Mouse (Mus musculus): Measurements from ENCODE around the gene Ajm1. TPM values are rescaled to one million over a fixed set of nuclear protein-coding genes. Genes with fewer than 3 reads are reported as not detected.

Ajm1 gene
- polyA plus RNA-seq (2015; fragmentation: Nextera tagmentation; extraction: Ambion mirVana), result 0.02 and 0.45 TPM in 2 replicates

DNA sequence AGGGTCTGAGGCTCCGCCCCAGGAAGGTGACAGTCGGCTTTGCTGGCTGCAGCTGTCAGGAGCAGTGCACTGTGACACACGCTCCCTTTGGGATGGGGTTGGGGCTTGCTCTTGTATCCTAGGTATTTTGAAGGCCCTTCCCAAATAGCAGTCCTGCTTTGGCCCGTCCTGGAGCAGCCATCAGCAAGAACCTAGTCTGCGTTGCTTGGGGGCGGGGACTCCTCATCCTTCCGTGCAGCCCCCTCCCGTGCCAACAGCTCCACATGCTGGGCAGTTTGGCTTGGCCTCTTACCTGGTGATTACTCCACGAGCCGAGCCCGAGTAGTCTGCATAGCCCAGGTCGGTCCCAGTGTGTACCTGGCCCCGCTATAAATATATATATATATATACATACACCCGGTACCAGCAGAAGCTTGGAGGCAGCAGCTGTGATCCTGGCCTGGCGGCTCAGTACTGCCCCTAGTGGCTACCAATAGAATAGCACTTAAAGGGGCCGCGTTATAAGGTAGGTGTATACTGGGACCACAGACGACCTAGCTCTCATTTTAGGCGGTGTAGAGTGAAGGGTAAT lies at the start of gene Ajm1:
TSS of gene Ajm1 (minus strand) at position 464 of the 571 bp plus-strand sequence.

DNA sequence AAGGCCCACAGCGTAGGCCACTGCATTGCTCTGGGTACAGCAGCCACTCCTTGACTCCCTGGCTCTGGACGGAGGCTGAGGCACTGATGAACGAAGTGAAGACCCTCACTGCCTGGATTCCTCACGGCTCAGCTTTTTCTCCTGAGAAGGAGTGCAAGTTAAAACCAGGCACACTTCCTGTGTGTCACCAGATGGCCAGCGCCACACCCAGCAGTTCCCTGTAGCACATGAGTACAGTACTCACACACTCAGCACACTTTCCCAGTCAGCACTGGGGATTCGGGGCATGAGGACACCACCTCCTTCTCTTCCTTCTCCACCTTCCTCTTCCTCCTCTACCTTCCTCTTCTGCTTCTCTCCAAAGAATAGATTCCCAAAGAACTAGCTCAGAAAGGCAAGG lies 46.3 kb upstream of the Ajm1 start, which contains the start of gene Fcna:
TSS of gene Fcna (minus strand) at position 220 of the 400 bp plus-strand sequence.

DNA sequence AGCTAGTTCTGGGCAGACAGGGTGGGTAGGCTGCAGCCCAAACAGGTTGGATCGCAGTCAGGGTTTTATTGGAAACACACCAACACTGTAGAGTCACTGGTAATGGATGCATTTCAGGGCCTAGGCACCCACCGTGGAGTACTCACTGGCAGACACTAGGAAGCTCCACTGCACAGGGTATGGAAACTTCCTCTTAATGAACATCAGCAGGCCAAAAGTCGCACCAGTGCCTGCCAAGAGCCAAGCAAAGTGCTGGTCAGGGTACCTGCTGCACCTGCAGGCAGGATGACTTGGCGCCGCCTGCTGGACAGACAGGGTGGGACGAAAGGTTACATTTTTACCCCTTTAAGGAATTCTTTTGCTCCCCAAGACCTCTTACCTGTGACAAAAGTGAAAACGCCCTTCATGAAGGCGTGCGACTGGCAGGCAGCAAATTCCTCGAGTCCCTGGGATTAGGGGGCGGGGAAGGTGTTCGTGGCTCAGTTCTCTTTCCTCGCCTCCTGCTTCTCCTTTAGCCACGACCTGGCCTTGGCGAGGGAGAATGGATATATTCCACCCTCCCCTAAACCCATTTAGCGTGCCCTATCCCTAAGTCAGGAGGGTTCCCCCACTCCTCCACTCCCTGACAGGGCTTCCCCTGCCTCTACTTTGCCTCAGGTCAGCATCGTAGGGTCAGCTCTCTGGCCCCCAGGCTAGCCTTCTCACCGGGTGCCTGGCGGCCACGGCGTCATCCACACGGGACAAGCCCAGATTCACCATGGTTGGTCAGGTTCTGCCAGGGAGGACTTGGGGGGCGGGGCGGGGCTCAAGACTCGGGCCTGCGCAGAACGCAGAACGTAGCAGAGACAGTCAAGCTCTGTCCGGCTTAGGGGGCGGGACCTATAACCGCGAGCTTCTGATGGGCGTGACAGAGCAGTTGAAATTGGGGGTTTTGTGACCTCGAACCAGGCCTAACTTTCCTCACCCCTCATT lies 40.0 kb upstream of the Ajm1 start, which contains the start of gene Tmem141:
TSS of gene Tmem141 (minus strand) at position 777 of the 972 bp plus-strand sequence.

DNA sequence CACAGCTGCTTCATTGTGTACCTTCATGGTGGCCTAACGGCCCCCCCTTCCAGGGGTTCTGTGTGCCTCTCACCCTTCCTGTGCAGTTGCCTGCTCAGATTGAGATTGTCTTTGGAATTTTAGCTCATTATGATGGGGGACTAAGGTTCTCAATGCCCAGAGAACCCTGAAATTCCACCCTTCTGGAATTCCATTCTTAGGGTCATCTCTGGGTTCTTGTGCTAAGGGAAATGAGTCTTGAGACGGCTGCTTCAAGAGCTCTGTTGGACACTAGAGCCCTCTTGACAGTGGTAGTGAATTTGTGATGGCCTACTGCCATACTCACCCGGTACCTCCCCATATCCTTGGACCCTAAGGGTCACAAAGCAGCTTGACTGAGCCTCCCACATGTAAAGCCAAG lies 36.0 kb upstream of the Ajm1 start, which contains the start of gene Ccdc183:
TSS of gene Ccdc183 (minus strand) at position 101 of the 400 bp plus-strand sequence.

DNA sequence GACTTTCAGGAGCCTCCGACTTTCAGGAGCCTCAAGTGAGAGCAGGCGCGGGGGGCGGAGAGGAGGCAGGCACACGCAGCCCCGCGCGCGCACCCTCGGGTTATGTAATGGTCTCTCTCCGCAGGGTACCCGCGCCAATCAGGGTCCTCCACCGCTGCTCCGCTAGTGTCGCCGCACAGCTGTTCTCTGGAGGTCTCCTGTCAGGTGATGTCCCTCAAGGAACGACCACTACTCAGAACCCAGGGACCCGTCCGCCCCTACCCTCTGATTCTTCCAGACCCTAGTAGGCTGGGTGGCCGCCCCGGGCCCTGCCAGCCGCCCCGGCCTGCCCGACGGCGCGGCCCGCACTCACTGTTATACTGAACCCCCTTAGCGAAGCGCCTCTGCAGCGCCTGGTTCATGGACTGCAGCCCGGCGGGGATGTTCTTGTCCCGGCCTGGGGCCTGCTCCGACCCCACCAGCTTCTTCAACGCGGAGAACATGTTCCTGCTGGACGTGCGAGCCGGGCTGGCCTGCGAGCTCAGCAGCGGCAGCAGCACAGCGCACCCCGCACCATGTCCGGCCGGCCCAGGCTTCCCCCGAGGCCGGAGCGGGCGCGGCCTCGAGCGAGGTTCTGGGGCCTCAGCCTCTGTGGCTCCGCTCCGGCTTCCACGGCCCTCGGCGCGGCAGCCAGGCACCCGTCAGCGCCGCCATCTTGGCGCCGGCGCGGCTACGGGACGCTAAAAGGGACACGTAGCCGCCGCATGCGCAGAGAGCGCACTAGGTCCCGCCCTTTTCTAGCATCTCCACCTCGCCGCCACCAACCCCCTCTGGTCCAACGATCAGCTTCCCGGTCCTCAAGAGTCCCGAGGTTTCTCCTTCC lies 26.4 kb upstream of the Ajm1 start, which contains the start of gene Rabl6:
TSS of gene Rabl6 (minus strand) at position 761 of the 862 bp plus-strand sequence.

DNA sequence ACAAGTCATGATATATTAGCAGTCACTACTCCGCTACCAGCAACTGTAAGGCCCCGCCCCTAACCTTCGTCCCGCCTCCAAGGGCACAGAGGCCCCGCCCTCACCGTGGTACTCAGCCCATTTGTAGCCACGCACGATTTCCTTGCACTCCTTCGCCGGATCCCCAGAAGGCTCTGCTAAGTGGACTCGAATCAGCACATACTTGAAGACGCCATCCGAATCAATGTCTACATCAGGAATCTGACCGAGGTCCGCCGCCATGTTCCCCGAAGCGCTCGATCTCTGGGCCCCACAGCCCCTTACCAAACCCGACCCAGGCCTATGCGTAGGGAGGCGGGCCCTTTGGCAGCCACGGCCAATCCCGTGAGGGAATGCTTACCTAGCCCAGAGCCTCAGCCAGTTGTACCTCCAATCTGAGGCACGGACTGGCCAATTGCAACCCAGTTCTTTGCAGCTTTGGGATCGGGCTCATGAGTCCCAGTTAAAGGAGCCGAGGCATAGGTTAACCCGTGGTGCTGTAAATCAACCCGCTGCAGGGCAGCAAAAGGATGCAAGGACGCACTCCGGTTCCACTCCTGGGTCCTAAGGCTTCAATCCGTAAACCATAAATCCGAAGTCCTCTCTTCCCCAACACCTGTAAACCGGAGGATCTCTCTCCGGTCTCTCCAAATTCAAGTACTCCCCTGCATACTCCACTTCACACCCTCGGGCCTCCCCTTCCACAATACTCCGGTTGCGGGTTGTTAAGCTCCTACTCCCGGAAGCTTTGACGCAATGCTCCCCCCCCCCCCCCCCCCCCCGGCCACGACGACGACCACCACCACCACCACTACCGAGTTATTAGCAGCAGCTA lies 6.8 kb downstream of the Ajm1 start, which contains the start of the genes Mamdc4 and Phpt1:
TSS of gene Mamdc4 (minus strand) at position 267 of the 853 bp plus-strand sequence.
TSS of gene Phpt1 (minus strand) at position 646 of the 853 bp plus-strand sequence.

DNA sequence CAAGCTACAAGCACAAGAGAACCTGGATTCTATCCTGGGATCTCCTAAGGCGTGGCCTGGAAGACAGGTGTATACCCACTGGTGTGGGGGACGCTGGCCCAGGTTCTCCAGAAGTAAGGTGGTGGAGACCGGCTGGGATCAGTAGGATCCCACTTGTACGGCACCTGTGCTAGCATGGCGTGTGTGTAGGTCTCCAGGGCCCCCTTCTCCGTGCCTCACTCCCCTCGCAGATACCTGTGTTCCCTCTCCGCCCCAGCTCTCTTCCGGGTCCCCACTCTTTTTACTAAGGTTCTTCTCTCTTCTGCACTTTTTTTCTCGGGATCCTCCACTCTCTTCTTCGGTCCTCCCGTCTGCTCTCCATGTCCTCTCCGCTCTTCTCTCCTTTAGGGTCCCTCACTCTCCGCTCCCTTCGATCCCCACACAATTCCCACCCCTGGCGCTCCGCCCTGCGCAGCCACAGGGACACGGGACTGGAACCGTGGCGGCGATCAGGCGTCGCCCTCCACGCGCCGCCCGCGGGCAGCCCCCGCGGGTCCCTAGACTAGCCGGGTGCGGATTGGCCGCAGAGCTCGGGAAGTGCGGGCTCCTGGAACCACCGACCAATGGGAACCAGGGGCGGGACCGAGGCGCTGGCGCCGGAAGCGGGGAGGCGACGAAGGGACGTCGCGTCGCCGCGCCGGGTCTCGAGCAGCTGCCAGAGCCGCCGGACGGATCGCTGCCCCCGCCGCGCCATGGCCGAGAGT lies 24.2 kb downstream of the Ajm1 start, which contains the start of gene Edf1:
TSS of gene Edf1 (plus strand) at position 627 of the 743 bp plus-strand sequence.

DNA sequence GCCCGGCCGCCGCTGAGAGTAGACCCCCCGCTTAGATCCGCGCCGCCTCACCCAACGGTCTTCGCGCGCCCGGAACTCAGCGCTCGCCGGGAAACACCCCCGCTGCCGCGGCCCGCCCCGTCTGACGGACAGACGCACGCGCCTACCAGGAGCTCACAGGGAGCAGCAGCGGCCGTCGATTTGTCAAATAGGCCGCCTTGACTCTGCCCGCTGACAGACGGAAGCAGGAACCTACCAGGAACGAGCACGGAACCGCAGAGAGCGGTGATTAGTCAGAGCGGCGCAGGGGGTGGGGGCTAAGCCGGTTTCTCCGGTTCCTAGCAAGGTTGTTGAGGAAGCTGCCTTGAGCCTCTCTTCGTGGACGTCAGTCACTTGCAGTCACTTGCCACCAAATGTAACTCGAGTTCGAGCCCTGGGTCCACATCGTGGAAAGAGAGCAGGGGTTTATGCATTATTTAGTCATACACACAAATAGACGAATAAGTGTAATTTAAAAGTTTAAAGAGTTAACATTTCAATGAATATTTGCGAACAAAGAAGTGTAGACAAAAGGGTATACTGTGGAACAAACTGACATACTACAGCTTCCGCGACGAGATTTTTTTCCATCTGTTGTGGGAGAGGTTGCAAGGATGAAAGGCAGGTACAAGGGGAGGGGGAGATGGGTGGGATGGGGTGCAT lies 34.6 kb downstream of the Ajm1 start, which contains the start of gene Traf2:
TSS of gene Traf2 (minus strand) at position 130 of the 681 bp plus-strand sequence.

Other genes with a start within 250 kb of the Ajm1 start
- 30.8 and 37.7 TPM in 2 replicates for gene Man1b1, start 249.4 kb downstream of the Ajm1 start, polyA plus RNA-seq (2015; fragmentation: Nextera tagmentation; extraction: Ambion mirVana)
- gene Dpp7, start 225.4 kb downstream of the Ajm1 start, polyA plus RNA-seq (2015; fragmentation: Nextera tagmentation; extraction: Ambion mirVana), result 8.5 and 10.1 TPM in 2 replicates
- gene Uap1l1, start 216.1 kb downstream of the Ajm1 start, polyA plus RNA-seq (2015; fragmentation: Nextera tagmentation; extraction: Ambion mirVana), result 20.1 and 27.6 TPM in 2 replicates
- gene Sapcd2, start 209.4 kb downstream of the Ajm1 start, polyA plus RNA-seq (2015; fragmentation: Nextera tagmentation; extraction: Ambion mirVana), result 28.3 and 28.4 TPM in 2 replicates
- 1.3 and 2.0 TPM in 2 replicates for gene Entpd2, start 185.9 kb downstream of the Ajm1 start, polyA plus RNA-seq (2015; fragmentation: Nextera tagmentation; extraction: Ambion mirVana)
- gene Npdc1, start 182.4 kb downstream of the Ajm1 start, polyA plus RNA-seq (2015; fragmentation: Nextera tagmentation; extraction: Ambion mirVana), result 11.4 and 14.1 TPM in 2 replicates
- gene Fut7, start 158.5 kb downstream of the Ajm1 start, polyA plus RNA-seq (2015; fragmentation: Nextera tagmentation; extraction: Ambion mirVana), result 1.7 and 2.6 TPM in 2 replicates
- 1.5 and 1.6 TPM in 2 replicates for gene Abca2, start 153.1 kb downstream of the Ajm1 start, polyA plus RNA-seq (2015; fragmentation: Nextera tagmentation; extraction: Ambion mirVana)
- 4.8 and 4.9 TPM in 2 replicates for gene Clic3, start 124.9 kb downstream of the Ajm1 start, polyA plus RNA-seq (2015; fragmentation: Nextera tagmentation; extraction: Ambion mirVana)
- 22.5 and 28.9 TPM in 2 replicates for gene Paxx, start 120.7 kb downstream of the Ajm1 start, polyA plus RNA-seq (2015; fragmentation: Nextera tagmentation; extraction: Ambion mirVana)
- gene Ptgds, start 111.7 kb downstream of the Ajm1 start, polyA plus RNA-seq (2015; fragmentation: Nextera tagmentation; extraction: Ambion mirVana), result 1.7 and 2.4 TPM in 2 replicates
- not detected in 2 replicates for gene Lcn12, start 87.8 kb downstream of the Ajm1 start, polyA plus RNA-seq (2015; fragmentation: Nextera tagmentation; extraction: Ambion mirVana)
- gene Fbxw5, start 81.0 kb downstream of the Ajm1 start, polyA plus RNA-seq (2015; fragmentation: Nextera tagmentation; extraction: Ambion mirVana), result 30.8 and 34.7 TPM in 2 replicates
- 2.9 and 3.8 TPM in 2 replicates for gene C8g, start 80.0 kb downstream of the Ajm1 start, polyA plus RNA-seq (2015; fragmentation: Nextera tagmentation; extraction: Ambion mirVana)
- 19.0 and 19.7 TPM in 2 replicates for gene Traf2, start 34.8 kb downstream of the Ajm1 start, polyA plus RNA-seq (2015; fragmentation: Nextera tagmentation; extraction: Ambion mirVana)
- gene Edf1, start 23.9 kb downstream of the Ajm1 start, polyA plus RNA-seq (2015; fragmentation: Nextera tagmentation; extraction: Ambion mirVana), result 166 and 189 TPM in 2 replicates
- 0.29 and 0.80 TPM in 2 replicates for gene Mamdc4, start 6.9 kb downstream of the Ajm1 start, polyA plus RNA-seq (2015; fragmentation: Nextera tagmentation; extraction: Ambion mirVana)
- gene Phpt1, start 6.5 kb downstream of the Ajm1 start, polyA plus RNA-seq (2015; fragmentation: Nextera tagmentation; extraction: Ambion mirVana), result 52.5 and 57.5 TPM in 2 replicates
- gene Rabl6, start 26.8 kb upstream of the Ajm1 start, polyA plus RNA-seq (2015; fragmentation: Nextera tagmentation; extraction: Ambion mirVana), result 31.4 and 36.5 TPM in 2 replicates
- gene Ccdc183, start 35.9 kb upstream of the Ajm1 start, polyA plus RNA-seq (2015; fragmentation: Nextera tagmentation; extraction: Ambion mirVana), result 0.13 and 0.16 TPM in 2 replicates
- 10.7 and 15.0 TPM in 2 replicates for gene Tmem141, start 40.2 kb upstream of the Ajm1 start, polyA plus RNA-seq (2015; fragmentation: Nextera tagmentation; extraction: Ambion mirVana)
- 24.5 and 35.1 TPM in 2 replicates for gene Fcna, start 46.3 kb upstream of the Ajm1 start, polyA plus RNA-seq (2015; fragmentation: Nextera tagmentation; extraction: Ambion mirVana)
- gene Lcn8, start 71.4 kb upstream of the Ajm1 start, polyA plus RNA-seq (2015; fragmentation: Nextera tagmentation; extraction: Ambion mirVana), result not detected in 2 replicates
- gene Lcn5, start 76.2 kb upstream of the Ajm1 start, polyA plus RNA-seq (2015; fragmentation: Nextera tagmentation; extraction: Ambion mirVana), result not detected in 2 replicates
- gene Lcn6, start 95.0 kb upstream of the Ajm1 start, polyA plus RNA-seq (2015; fragmentation: Nextera tagmentation; extraction: Ambion mirVana), result not detected in 2 replicates
- not detected in 2 replicates for gene Lcn10, start 101.0 kb upstream of the Ajm1 start, polyA plus RNA-seq (2015; fragmentation: Nextera tagmentation; extraction: Ambion mirVana)
- not detected in 2 replicates for gene Obp2a, start 118.3 kb upstream of the Ajm1 start, polyA plus RNA-seq (2015; fragmentation: Nextera tagmentation; extraction: Ambion mirVana)
- 18.2 and 23.9 TPM in 2 replicates for gene Bmyc, start 125.0 kb upstream of the Ajm1 start, polyA plus RNA-seq (2015; fragmentation: Nextera tagmentation; extraction: Ambion mirVana)
- not detected in 2 replicates for gene Obp2b, start 155.3 kb upstream of the Ajm1 start, polyA plus RNA-seq (2015; fragmentation: Nextera tagmentation; extraction: Ambion mirVana)
- gene Lcn3, start 183.8 kb upstream of the Ajm1 start, polyA plus RNA-seq (2015; fragmentation: Nextera tagmentation; extraction: Ambion mirVana), result not detected in 2 replicates
- not detected in 2 replicates for gene Lcn11, start 195.3 kb upstream of the Ajm1 start, polyA plus RNA-seq (2015; fragmentation: Nextera tagmentation; extraction: Ambion mirVana)
- gene Gm13539, start 200.5 kb upstream of the Ajm1 start, polyA plus RNA-seq (2015; fragmentation: Nextera tagmentation; extraction: Ambion mirVana), result not detected in 2 replicates
- not detected in 2 replicates for gene Glt6d1, start 234.1 kb upstream of the Ajm1 start, polyA plus RNA-seq (2015; fragmentation: Nextera tagmentation; extraction: Ambion mirVana)
- gene Lcn9, start 241.4 kb upstream of the Ajm1 start, polyA plus RNA-seq (2015; fragmentation: Nextera tagmentation; extraction: Ambion mirVana), result not detected in 2 replicates

Measured in spleen, postnatal 0 days (tissue).